Mouse (Mus musculus) adrenal gland, adult (tissue): ENCODE data around the gene Snrnp70.

ENCODE experiments used
- DNase-seq, 2 experiments: peaks; one replicate each; pipeline ENCODE4 v3.0.0; 2022 to 2023; ENCODE audit warnings: low spot score in 1 of 2; ENCODE audit not compliant: inconsistent age in 2 of 2

Gene Snrnp70

GRCm38 (mm10) chr7:45338161-45338911 is 57.2 kb downstream of the Snrnp70 start:
- no peak for DNase-seq

GRCm38 (mm10) chr7:45337469-45337868 is 58.1 kb downstream of the Snrnp70 start:
- DNase-seq, result no peak

GRCm38 (mm10) chr7:45336319-45336718 is 59.2 kb downstream of the Snrnp70 start:
- DNase-seq, result no peak

- DNase-seq, result no peak
Measured at GRCm38 (mm10) chr7:45335056-45335455, 60.5 kb downstream of the Snrnp70 start, which contains the start of gene Hrc. TSS of gene Hrc (plus strand) at chr7:45335290.

GRCm38 (mm10) chr7:45334605-45335004 is 60.9 kb downstream of the Snrnp70 start:
- DNase-seq, result no peak

GRCm38 (mm10) chr7:45333431-45333982 is 62.0 kb downstream of the Snrnp70 start, which contains the start of gene Trpm4:
TSS of gene Trpm4 (minus strand) at chr7:45333780.
- peak; percentile 83 to 93 for DNase-seq

- peak in 1 of 2 experiments; percentile 47 for DNase-seq
Measured at GRCm38 (mm10) chr7:45332685-45333425, 62.7 kb downstream of the Snrnp70 start.

- DNase-seq, result no peak
Measured at GRCm38 (mm10) chr7:45331502-45331901, 64.0 kb downstream of the Snrnp70 start.

GRCm38 (mm10) chr7:45328841-45329475 is 66.6 kb downstream of the Snrnp70 start:
- no peak for DNase-seq
